In the genomic region with DNA sequence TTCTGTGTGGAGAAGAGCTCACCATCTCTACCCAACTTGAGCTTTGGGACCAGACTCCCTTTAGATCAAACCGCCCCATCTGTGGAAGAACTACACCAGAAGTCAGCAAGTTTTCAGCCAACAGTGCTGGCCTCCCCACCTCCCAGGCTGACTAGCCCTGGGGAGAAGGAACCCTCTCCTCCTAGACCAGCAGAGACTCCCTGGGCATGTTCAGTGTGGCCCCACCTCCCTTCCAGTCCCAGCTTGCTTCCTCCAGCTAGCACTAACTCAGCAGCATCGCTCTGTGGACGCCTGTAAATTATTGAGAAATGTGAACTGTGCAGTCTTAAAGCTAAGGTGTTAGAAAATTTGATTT, we compare ENCODE assay signal across 22 mouse cellular contexts.
"Had no signal": no experiment of that assay in that cellular context is flagged by ENCODE, and none has a peak within 500 bp of the region (broad histone marks: within the 10 kb centered on the region; RNA-seq: fewer than 3 reads in every experiment).

No protein-coding gene starts in this region.

- ATAC-seq: liver, embryonic 12.5 days; midbrain, embryonic 13.5 days; midbrain, embryonic 16.5 days had no signal

- H3K27ac ChIP-seq: kidney, embryonic 15.5 days; left cerebral cortex, adult 2 months; liver, embryonic 12.5 days; liver, embryonic 15.5 days; midbrain, embryonic 10.5 days; midbrain, embryonic 13.5 days; neural tube, embryonic 13.5 days; stomach, embryonic 15.5 days had no signal

- DNase-seq: kidney, adult 11 months; kidney, adult 8-10 months; kidney, postnatal 10 days; kidney, postnatal 36 days; layer of hippocampus, postnatal 36 days; lung, embryonic 14.5 days; lung, postnatal 36 days; retina, postnatal 1 day; right cerebral cortex, postnatal 25 days; spleen, adult 18-20 months; thymus, postnatal 25 days had no signal

- H3K9me3 ChIP-seq: kidney, embryonic 15.5 days; liver, embryonic 12.5 days; liver, embryonic 15.5 days; megakaryocyte, embryonic 14.5 days; midbrain, embryonic 10.5 days; midbrain, embryonic 13.5 days; neural tube, embryonic 13.5 days; stomach, embryonic 15.5 days had no signal

- H3K9ac ChIP-seq: kidney, embryonic 15.5 days; liver, embryonic 12.5 days; liver, embryonic 15.5 days; lung, embryonic 14.5 days; midbrain, embryonic 13.5 days; neural tube, embryonic 13.5 days; stomach, embryonic 15.5 days had no signal

- H3K4me3 ChIP-seq: kidney, embryonic 15.5 days; left cerebral cortex, adult 2 months; liver, embryonic 12.5 days; liver, embryonic 15.5 days; megakaryocyte, embryonic 14.5 days; midbrain, embryonic 10.5 days; midbrain, embryonic 13.5 days; myocyte; neural tube, embryonic 13.5 days; stomach, embryonic 15.5 days had no signal

- H3K4me1 ChIP-seq: liver, embryonic 15.5 days; midbrain, embryonic 10.5 days; midbrain, embryonic 13.5 days; neural tube, embryonic 13.5 days had no signal

- H3K27me3 ChIP-seq: kidney, embryonic 15.5 days; liver, embryonic 12.5 days; liver, embryonic 15.5 days; midbrain, embryonic 13.5 days; neural tube, embryonic 13.5 days; stomach, embryonic 15.5 days had no signal

- H3K4me2 ChIP-seq: kidney, embryonic 15.5 days; liver, embryonic 12.5 days; liver, embryonic 15.5 days; lung, embryonic 14.5 days; midbrain, embryonic 13.5 days; neural tube, embryonic 13.5 days; stomach, embryonic 15.5 days had no signal
